Mouse (Mus musculus) thymus, adult 2 months (tissue): ENCODE results near the gene Rbm11. TPM values are rescaled to one million over a fixed set of nuclear protein-coding genes. Genes with fewer than 3 reads are reported as not detected.

ENCODE experiments used
- DNase-seq: peaks from one replicate; pipeline ENCODE4 v3.0.0; 2021
- H3K27ac ChIP-seq: fragments of 200-500 bp; 2 replicates; pipeline ENCODE4 v1.5.1; 2012; ENCODE audit warnings: low read length, control low read depth; ENCODE audit not compliant: control insufficient read depth, insufficient read depth
- H3K27me3 ChIP-seq: fragments of 200-500 bp; 2 replicates; pipeline ENCODE4 v1.6.1; 2012; ENCODE audit warnings: mild to moderate bottlenecking, low read length, moderate library complexity, mixed read lengths; ENCODE audit not compliant: control insufficient read depth, insufficient read depth
- H3K36me3 ChIP-seq: fragments of 200-500 bp; 2 replicates; pipeline ENCODE4 v1.6.1; 2012; ENCODE audit warnings: mild to moderate bottlenecking, low read length, moderate library complexity; ENCODE audit not compliant: control insufficient read depth, insufficient read depth
- H3K4me1 ChIP-seq: fragments of 200-500 bp; replicated peaks from 2 replicates; pipeline ENCODE4 v1.6.1; 2012; ENCODE audit warnings: low read length; ENCODE audit not compliant: control insufficient read depth, insufficient read depth
- H3K4me3 ChIP-seq: fragments of 200-500 bp; 2 replicates; pipeline ENCODE4 v1.5.1; 2012; ENCODE audit warnings: mild to moderate bottlenecking, low read length, control low read depth, moderate library complexity; ENCODE audit not compliant: control insufficient read depth, insufficient read depth
- CTCF ChIP-seq: fragments of 200-500 bp; IDR thresholded peaks from 2 replicates; pipeline ENCODE4 v1.5.1; 2012; ENCODE audit warnings: mild to moderate bottlenecking, control low read depth, low read length, moderate library complexity, borderline replicate concordance; ENCODE audit not compliant: control insufficient read depth, poor library complexity, insufficient read depth; ENCODE audit errors: extremely low read depth
- POLR2A ChIP-seq: fragments of 200-500 bp; IDR thresholded peaks from 2 replicates; pipeline ENCODE4 v1.6.1; 2012; ENCODE audit warnings: mild to moderate bottlenecking, low read length, control low read depth, moderate library complexity; ENCODE audit not compliant: control insufficient read depth, poor library complexity, insufficient read depth; ENCODE audit errors: extremely low read depth
- WGBS: fragments of 180-500 bp; shearing (Covaris S2); methylation state at CpG from one replicate; pipeline ENCODE4 v1.1.7; 2018; 5-methylcytosine and 5-hydroxymethylcytosine counted together
- polyA plus RNA-seq: library from polyadenylated mRNA; depleted of rRNA; stranded (reverse); fragments of >200 nt; gene quantifications from 2 replicates; pipeline ENCODE4 v1.2.3, GENCODE M21; 2012; rRNA removed

The Rbm11 gene
- polyA plus RNA-seq, 1 experiment: 0.13 TPM

- Histone ChIP-seq H3K27ac (no peak overlapping the region), H3K27me3 (no peaks in the 10 kb centered on the region), H3K4me1 (no peaks in the 10 kb centered on the region), H3K4me3 (no peak overlapping the region), H3K36me3 (no peaks in the 10 kb centered on the region)
- TF ChIP-seq CTCF: no peak
- 3% methylated on average over 15 of the region's 15 CpGs for WGBS
- DNase-seq: no peak
Observed at GRCm38 (mm10) chr16:75593501-75594183, 998 bp downstream of the Rbm11 start.

- Histone ChIP-seq H3K36me3 (no peaks in the 10 kb centered on the region), H3K27ac (no peak overlapping the region), H3K4me1 (no peaks in the 10 kb centered on the region), H3K4me3 (no peak overlapping the region), H3K27me3 (no peaks in the 10 kb centered on the region)
- no peak for DNase-seq
- 3% methylated on average over 1 of the region's 1 CpGs for WGBS
- TF ChIP-seq POLR2A (no peak), CTCF (no peak)
Observed at GRCm38 (mm10) chr16:75606415-75606814, 13.8 kb downstream of the Rbm11 start.

GRCm38 (mm10) chr16:75612561-75612960 is 19.9 kb downstream of the Rbm11 start:
- Histone ChIP-seq H3K36me3 (no peaks in the 10 kb centered on the region), H3K4me3 (no peak overlapping the region), H3K27me3 (no peaks in the 10 kb centered on the region), H3K27ac (no peak overlapping the region), H3K4me1 (no peaks in the 10 kb centered on the region)
- DNase-seq: no peak
- TF ChIP-seq CTCF (no peak), POLR2A (no peak)

GRCm38 (mm10) chr16:75617651-75618349 is 25.2 kb downstream of the Rbm11 start:
- WGBS: 90% methylated on average over 2 of the region's 2 CpGs
- DNase-seq: peak; percentile 37

GRCm38 (mm10) chr16:75627862-75628261 is 35.2 kb downstream of the Rbm11 start:
- WGBS: 95% methylated on average over 2 of the region's 2 CpGs
- no peaks in the 10 kb centered on the region for H3K27me3 ChIP-seq
- no peak overlapping the region for H3K4me3 ChIP-seq
- no peak for DNase-seq
- H3K27ac ChIP-seq: no peak overlapping the region
- H3K4me1 ChIP-seq: no peaks in the 10 kb centered on the region
- no peak for TF ChIP-seq CTCF
- TF ChIP-seq POLR2A: no peak
- H3K36me3 ChIP-seq: no peaks in the 10 kb centered on the region

More at GRCm38 (mm10) chr16:75617651-75618349, 25.2 kb downstream of the Rbm11 start:
- TF ChIP-seq CTCF (no peak), POLR2A (no peak)
- Histone ChIP-seq H3K4me3 (no peak overlapping the region), H3K27me3 (no peaks in the 10 kb centered on the region), H3K27ac (no peak overlapping the region), H3K36me3 (no peaks in the 10 kb centered on the region), H3K4me1 (no peaks in the 10 kb centered on the region)

Other genes with a start within 250 kb of the Rbm11 start
- not detected in 2 replicates for gene Lipi, start 6.8 kb upstream of the Rbm11 start, polyA plus RNA-seq
- 3.5 and 3.7 TPM in 2 replicates for gene Hspa13, start 174.3 kb downstream of the Rbm11 start, polyA plus RNA-seq